11 mouse cellular contexts compared by ENCODE assay signal in genomic region chr16:13366256-13366655, GRCm38 (mm10).
DNase-seq lines count a peak whose midpoint lies in the region; ATAC-seq lines count a peak whose summit lies in the region.
"Had no signal": no experiment of that assay in that cellular context is flagged by ENCODE, and none has a peak within 500 bp of the region (broad histone marks: within the 10 kb centered on the region; RNA-seq: fewer than 3 reads in every experiment).

No protein-coding gene starts in this region.

- H3K4me1 ChIP-seq in intestine, embryonic 14.5 days (replicated peaks; ENCODE audit: control insufficient read depth, insufficient read depth, low read length): peaks cover 14% of the 10 kb centered on the region
- peaks cover 10% of the 10 kb centered on the region for H3K4me1 ChIP-seq in intestine, embryonic 16.5 days (ENCODE audit: control insufficient read depth, insufficient read depth, low read length)
- H3K4me1 ChIP-seq in limb, embryonic 13.5 days: peaks cover 24% of the 10 kb centered on the region
- peaks cover 14% of the 10 kb centered on the region for H3K4me1 ChIP-seq in kidney, embryonic 15.5 days

- peak overlapping the region; percentile 54 for H3K27ac ChIP-seq in intestine, embryonic 14.5 days (ENCODE audit: low read depth)
- no peak overlapping the region for H3K27ac ChIP-seq in intestine, embryonic 16.5 days (ENCODE audit: low read length)
- H3K27ac ChIP-seq in limb, embryonic 13.5 days: peak overlapping the region; percentile 77
- H3K27ac ChIP-seq in kidney, embryonic 15.5 days: no peak overlapping the region

- 38% methylated on average over 1 of the region's 1 CpGs for WGBS in intestine, embryonic 14.5 days
- WGBS in intestine, embryonic 16.5 days: 48% methylated on average over 1 of the region's 1 CpGs
- 55% methylated on average over 1 of the region's 1 CpGs for WGBS in limb, embryonic 13.5 days
- 67% methylated on average over 1 of the region's 1 CpGs for WGBS in kidney, embryonic 15.5 days

- H3K9ac ChIP-seq in intestine, embryonic 14.5 days (ENCODE audit: low read length): no peak overlapping the region
- no peak overlapping the region for H3K9ac ChIP-seq in intestine, embryonic 16.5 days (ENCODE audit: low read depth, low read length)
- no peak overlapping the region for H3K9ac ChIP-seq in limb, embryonic 13.5 days
- H3K9ac ChIP-seq in kidney, embryonic 15.5 days: no peak overlapping the region
- H3K9ac ChIP-seq: liver, postnatal 0 days had no signal

- ATAC-seq in intestine, embryonic 14.5 days (replicated peaks; ENCODE audit: low FRiP score, low TSS enrichment, low read depth): no peak
- ATAC-seq in intestine, embryonic 16.5 days: no peak
- no peak for ATAC-seq in limb, embryonic 13.5 days (ENCODE audit: low FRiP score, low read depth)
- no peak for ATAC-seq in kidney, embryonic 15.5 days (replicated peaks; ENCODE audit: low FRiP score)
- ATAC-seq: liver, postnatal 0 days had no signal

- no peaks in the 10 kb centered on the region for H3K27me3 ChIP-seq in intestine, embryonic 14.5 days (replicated peaks; ENCODE audit: control insufficient read depth, insufficient read depth, low read length)
- no peaks in the 10 kb centered on the region for H3K27me3 ChIP-seq in intestine, embryonic 16.5 days (replicated peaks; ENCODE audit: control insufficient read depth, insufficient read depth, low read length)
- no peaks in the 10 kb centered on the region for H3K27me3 ChIP-seq in limb, embryonic 13.5 days
- no peaks in the 10 kb centered on the region for H3K27me3 ChIP-seq in kidney, embryonic 15.5 days

- no peak overlapping the region for H3K4me2 ChIP-seq in intestine, embryonic 14.5 days (ENCODE audit: low read length)
- H3K4me2 ChIP-seq in intestine, embryonic 16.5 days (ENCODE audit: low read depth, low read length): no peak overlapping the region
- no peak overlapping the region for H3K4me2 ChIP-seq in limb, embryonic 13.5 days (replicated peaks)
- H3K4me2 ChIP-seq in kidney, embryonic 15.5 days: no peak overlapping the region

- peak; percentile 78 for DNase-seq in heart, adult 11 months
- no peak for DNase-seq in heart, postnatal 4 days
- no peak for DNase-seq in intestine, embryonic 14.5 days (ENCODE audit: low spot score)
- peak; percentile 54 for DNase-seq in 3T3-L1 (ENCODE audit: low read depth, low spot score)
- DNase-seq in embryo, embryonic 9.5 days (ENCODE audit: extremely low spot score): no peak
- DNase-seq: cerebellum, adult 9-11 months; liver, postnatal 0 days; thymus, postnatal 25 days had no signal

- H3K36me3 ChIP-seq in intestine, embryonic 14.5 days (ENCODE audit: control insufficient read depth, insufficient read depth, low read length): 0 out of 2 replicates have a peak, but pooled peaks cover 3% of the 10 kb centered on the region
- no peaks in the 10 kb centered on the region for H3K36me3 ChIP-seq in intestine, embryonic 16.5 days (ENCODE audit: control insufficient read depth, insufficient read depth, low read length)
- 0 out of 2 replicates have a peak, but pooled peaks cover 2% of the 10 kb centered on the region for H3K36me3 ChIP-seq in limb, embryonic 13.5 days
- H3K36me3 ChIP-seq in kidney, embryonic 15.5 days: 0 out of 2 replicates have a peak, but pooled peaks cover 3% of the 10 kb centered on the region

- H3K9me3 ChIP-seq in intestine, embryonic 14.5 days (ENCODE audit: control insufficient read depth, low read length): no peaks in the 10 kb centered on the region
- H3K9me3 ChIP-seq in intestine, embryonic 16.5 days (ENCODE audit: control insufficient read depth, low read length): no peaks in the 10 kb centered on the region
- no peaks in the 10 kb centered on the region for H3K9me3 ChIP-seq in limb, embryonic 13.5 days
- no peaks in the 10 kb centered on the region for H3K9me3 ChIP-seq in kidney, embryonic 15.5 days (replicated peaks)

- H3K4me3 ChIP-seq in intestine, embryonic 14.5 days (ENCODE audit: low read depth, low read length): no peak overlapping the region
- no peak overlapping the region for H3K4me3 ChIP-seq in intestine, embryonic 16.5 days (ENCODE audit: low read length)
- H3K4me3 ChIP-seq in limb, embryonic 13.5 days: no peak overlapping the region
- H3K4me3 ChIP-seq in kidney, embryonic 15.5 days (replicated peaks): no peak overlapping the region

Comparison
In these comparisons a context has a peak if more than half of its experiments do, and no peak if none do; other contexts are left out.
1. DNase-seq: peak in heart, adult 11 months (single experiment) and 3T3-L1 (single experiment); none in heart, postnatal 4 days (single experiment), intestine, embryonic 14.5 days (single experiment) and embryo, embryonic 9.5 days (single experiment).
2. H3K27ac ChIP-seq: peak in intestine, embryonic 14.5 days (single experiment) and limb, embryonic 13.5 days (single experiment); none in intestine, embryonic 16.5 days (single experiment) and kidney, embryonic 15.5 days (single experiment).